Mouse (Mus musculus): ENCODE data around the gene Rpusd3. TPM values are rescaled to one million over a fixed set of nuclear protein-coding genes. Genes with fewer than 3 reads are reported as not detected.

The Rpusd3 gene
- polyA plus RNA-seq, 1 experiment: 27.6 TPM

DNA sequence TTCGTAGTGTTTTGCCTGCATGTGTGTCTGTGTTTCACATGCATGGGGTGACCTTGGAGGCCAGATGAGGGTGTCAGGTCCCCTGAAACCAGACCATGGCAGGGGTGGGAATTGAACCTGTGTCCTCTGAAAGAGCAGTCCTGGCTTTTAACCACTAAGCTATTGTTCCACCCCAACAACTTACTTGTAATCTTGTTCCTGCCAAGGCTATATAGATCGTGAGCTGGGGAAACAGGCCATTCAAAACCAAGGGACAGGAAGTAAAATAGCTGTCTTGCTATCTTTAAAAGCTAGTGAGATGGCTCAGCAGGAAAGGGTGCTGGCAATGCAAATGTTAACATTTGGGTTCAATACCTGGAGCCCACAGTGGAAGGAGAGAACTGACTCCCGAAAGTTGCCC, 10.8 kb upstream of the Rpusd3 start:
- DNase-seq (ENCODE audit: low read depth): no peak

DNA sequence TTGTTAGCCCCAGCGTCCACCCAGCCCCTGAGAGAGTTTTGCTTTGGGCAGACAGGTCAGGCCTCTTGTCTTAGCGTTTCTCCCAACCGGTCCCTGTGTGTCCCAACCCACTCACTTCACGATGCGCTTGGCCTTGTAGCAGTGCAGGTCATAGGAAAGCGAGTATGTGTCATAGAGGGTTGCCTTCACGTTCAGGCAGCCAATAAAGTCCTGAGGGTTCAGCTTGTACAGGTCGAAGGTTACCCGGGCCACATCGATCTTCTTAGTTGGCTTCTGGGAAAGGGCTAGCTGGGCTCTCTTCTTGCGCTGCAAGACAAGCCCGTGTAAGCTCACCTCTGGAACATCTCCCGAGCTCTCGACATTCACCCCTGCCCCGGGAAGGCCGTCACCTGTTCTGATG, 8.9 kb upstream of the Rpusd3 start:
- no peak for TF ChIP-seq CTCF (IDR thresholded peaks at IDR 0.05; ENCODE audit: borderline replicate concordance, extremely low read depth, insufficient read depth, insufficient read length)
- no peak for TF ChIP-seq POLR2A (IDR thresholded peaks at IDR 0.05; ENCODE audit: borderline replicate concordance, extremely low read depth, insufficient read depth, insufficient read length, poor library complexity, severe bottlenecking)
- DNase-seq (ENCODE audit: low read depth): no peak

More for the DNA sequence above, 10.8 kb upstream of the Rpusd3 start:
- TF ChIP-seq CTCF (IDR thresholded peaks at IDR 0.05; ENCODE audit: borderline replicate concordance, extremely low read depth, insufficient read depth, insufficient read length) (no peak), POLR2A (IDR thresholded peaks at IDR 0.05; ENCODE audit: borderline replicate concordance, extremely low read depth, insufficient read depth, insufficient read length, poor library complexity, severe bottlenecking) (no peak)

DNA sequence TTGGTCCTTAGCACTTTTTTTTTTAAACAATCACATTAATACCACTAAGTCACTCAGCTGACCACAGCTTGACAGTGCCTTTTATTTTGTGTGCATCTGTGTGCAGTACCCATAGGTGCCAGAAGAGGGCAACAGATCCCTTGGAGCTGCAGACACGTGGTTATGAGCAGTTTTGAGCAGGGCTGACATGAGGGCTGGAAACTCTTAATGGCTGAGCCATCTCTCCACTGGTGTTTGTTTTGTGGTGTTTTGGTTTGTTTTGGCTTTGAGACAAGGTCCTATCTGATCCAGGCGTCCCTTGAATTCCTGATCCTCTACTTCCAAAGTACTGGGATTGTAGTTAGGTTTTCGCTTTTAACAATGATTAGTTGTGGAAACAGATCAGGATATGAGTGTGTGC, 8.3 kb upstream of the Rpusd3 start:
- no peak for TF ChIP-seq POLR2A (IDR thresholded peaks at IDR 0.05; ENCODE audit: borderline replicate concordance, extremely low read depth, insufficient read depth, insufficient read length, poor library complexity, severe bottlenecking)
- peak; percentile 67; the same call in 1 of the 2 replicates for TF ChIP-seq CTCF (IDR thresholded peaks at IDR 0.05; ENCODE audit: borderline replicate concordance, extremely low read depth, insufficient read depth, insufficient read length)
- DNase-seq (ENCODE audit: low read depth): peak; percentile 22

DNA sequence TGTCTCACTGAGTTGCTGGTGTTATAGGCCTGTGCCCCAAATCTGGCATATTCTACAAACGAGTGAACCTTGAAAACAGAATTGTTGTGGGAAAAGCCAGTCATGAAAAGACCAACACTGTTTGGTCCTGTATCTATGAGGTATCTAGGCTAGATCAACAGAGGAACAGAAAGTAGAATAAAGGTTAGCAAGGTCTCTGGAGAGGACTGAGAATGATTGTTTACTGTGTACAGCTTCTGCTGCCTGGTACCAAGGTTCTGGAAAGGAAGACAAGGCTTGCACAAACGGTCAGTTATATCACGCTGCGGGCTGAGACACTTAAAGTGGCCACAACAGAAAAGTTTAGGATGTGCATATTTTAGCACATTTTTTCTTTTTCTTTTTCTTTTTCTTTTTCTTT, 7.6 kb upstream of the Rpusd3 start:
- no peak for DNase-seq (ENCODE audit: low read depth)
- no peak for TF ChIP-seq POLR2A (IDR thresholded peaks at IDR 0.05; ENCODE audit: borderline replicate concordance, extremely low read depth, insufficient read depth, insufficient read length, poor library complexity, severe bottlenecking)
- no peak for TF ChIP-seq CTCF (IDR thresholded peaks at IDR 0.05; ENCODE audit: borderline replicate concordance, extremely low read depth, insufficient read depth, insufficient read length)

DNA sequence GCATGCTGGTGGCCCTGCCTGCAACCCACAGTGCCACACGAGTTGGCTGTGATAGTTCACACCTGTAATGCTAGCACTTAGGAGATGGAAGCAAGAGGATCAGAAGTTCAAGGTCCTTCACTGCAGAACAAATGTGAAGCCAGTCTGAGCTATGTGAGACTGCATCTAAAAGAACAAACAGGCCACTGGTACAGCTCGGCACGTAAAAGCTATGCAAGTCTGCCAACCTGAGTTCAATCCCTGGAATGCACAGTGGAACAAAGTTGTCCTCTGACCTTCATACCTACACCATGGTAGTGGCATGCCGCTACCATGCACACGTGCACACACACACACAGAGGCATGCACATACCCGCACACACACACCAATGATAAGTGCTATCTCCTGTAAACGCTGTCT, 5.0 kb upstream of the Rpusd3 start:
- DNase-seq (ENCODE audit: low read depth): no peak
- no peak for TF ChIP-seq POLR2A (IDR thresholded peaks at IDR 0.05; ENCODE audit: borderline replicate concordance, extremely low read depth, insufficient read depth, insufficient read length, poor library complexity, severe bottlenecking)
- TF ChIP-seq CTCF (IDR thresholded peaks at IDR 0.05; ENCODE audit: borderline replicate concordance, extremely low read depth, insufficient read depth, insufficient read length): no peak

DNA sequence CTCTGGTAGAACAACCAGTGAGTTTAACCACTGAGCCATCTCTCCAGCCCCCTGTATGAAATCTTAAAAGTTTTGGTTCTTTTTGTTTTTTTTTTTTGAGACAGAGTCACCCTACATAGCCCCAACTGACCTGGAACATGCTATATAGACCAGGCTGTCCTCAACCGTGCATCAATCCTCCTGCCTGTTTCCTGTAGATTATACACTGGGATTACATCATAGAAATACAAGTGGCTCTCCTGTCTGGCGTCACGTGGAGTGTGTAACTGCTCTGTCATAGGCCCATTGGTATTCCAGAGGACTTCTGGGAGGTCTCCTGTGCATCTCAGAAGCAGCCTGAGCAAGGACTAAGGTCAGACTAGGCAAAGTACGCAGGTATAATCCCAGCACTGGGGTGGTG, 3.9 kb upstream of the Rpusd3 start:
- no peak for TF ChIP-seq CTCF (IDR thresholded peaks at IDR 0.05; ENCODE audit: borderline replicate concordance, extremely low read depth, insufficient read depth, insufficient read length)
- TF ChIP-seq POLR2A (IDR thresholded peaks at IDR 0.05; ENCODE audit: borderline replicate concordance, extremely low read depth, insufficient read depth, insufficient read length, poor library complexity, severe bottlenecking): no peak
- no peak for DNase-seq (ENCODE audit: low read depth)

DNA sequence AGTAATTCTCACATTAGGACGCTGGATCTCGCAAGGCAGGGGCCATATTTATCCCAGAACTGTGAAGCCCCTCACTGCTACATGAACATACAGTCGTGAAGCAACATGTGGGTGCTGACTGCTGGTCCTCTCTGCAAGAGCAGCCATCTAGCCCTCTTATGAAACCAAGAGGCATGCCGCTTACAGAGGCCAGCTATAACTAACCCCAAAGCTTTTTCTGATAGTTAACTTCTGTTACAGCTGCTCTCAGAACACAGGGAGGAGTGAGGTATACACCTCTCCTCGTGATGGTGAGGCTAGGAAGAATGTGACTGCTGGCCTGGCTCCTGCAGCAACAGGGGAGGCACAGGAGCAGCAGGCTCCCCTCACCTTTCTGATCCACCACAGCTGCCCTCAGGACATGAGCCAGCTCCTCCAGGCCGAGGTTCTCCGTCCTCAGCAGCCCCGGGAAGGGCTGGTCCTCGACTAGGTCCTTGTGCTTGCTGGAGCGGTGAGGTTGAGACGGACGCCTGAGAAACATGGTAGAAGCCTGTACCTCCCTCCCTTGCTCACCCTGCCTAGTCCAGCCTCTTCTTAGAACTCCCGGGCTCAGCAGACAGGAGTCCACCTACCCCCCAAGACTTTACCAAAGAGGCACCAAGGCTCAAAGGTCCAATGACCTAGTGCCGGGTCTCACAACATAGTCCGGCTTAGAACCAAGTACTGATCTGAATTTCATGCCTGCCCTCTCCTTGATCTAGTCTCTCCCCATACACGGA, 520 bp downstream of the Rpusd3 start:
- no peak for DNase-seq (ENCODE audit: low read depth)
- TF ChIP-seq CTCF (IDR thresholded peaks at IDR 0.05; ENCODE audit: borderline replicate concordance, extremely low read depth, insufficient read depth, insufficient read length): no peak
- no peak for TF ChIP-seq POLR2A (IDR thresholded peaks at IDR 0.05; ENCODE audit: borderline replicate concordance, extremely low read depth, insufficient read depth, insufficient read length, poor library complexity, severe bottlenecking)

DNA sequence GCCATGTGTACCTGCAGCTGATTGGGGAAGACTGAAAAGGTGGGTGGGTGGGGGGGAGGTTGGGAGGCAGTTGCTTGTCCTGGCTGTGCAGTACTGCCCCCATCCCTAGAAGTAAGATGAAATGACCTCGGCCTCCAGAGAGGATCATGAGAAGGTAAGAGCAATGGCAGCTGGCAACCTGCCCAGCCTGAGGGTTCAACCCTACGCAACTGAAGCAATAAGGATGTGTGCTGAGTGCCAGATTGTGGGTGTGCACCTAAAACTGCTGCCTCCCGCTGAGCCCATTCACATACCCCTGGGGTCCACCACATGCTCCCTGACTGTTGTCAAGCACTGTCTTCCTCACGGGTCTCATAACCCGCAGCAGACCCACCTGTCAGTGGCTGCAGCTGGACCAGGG, 2.7 kb downstream of the Rpusd3 start:
- no peak for TF ChIP-seq CTCF (IDR thresholded peaks at IDR 0.05; ENCODE audit: borderline replicate concordance, extremely low read depth, insufficient read depth, insufficient read length)
- no peak for TF ChIP-seq POLR2A (IDR thresholded peaks at IDR 0.05; ENCODE audit: borderline replicate concordance, extremely low read depth, insufficient read depth, insufficient read length, poor library complexity, severe bottlenecking)

DNA sequence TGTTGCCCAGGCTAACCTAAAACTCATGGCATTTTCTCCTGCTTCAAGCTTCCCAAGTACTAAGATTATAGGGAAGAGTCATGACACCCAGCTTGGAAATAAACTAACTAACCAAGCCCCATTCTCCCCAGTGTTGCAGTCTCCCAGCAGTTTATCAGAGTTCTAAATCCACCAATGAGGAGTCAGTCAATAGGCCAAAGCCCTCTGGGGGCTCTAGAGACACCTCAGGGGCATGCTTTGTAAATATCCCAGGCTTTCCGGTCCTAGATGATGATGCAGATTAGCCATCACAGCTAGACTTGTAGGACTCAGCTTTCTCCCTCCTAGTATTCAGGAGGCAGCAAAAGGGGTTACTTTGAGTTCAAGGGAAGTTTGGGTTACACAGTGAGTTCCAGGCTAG, 9.1 kb downstream of the Rpusd3 start:
- no peak for DNase-seq (ENCODE audit: low read depth)
- no peak for TF ChIP-seq CTCF (IDR thresholded peaks at IDR 0.05; ENCODE audit: borderline replicate concordance, extremely low read depth, insufficient read depth, insufficient read length)
- TF ChIP-seq POLR2A (IDR thresholded peaks at IDR 0.05; ENCODE audit: borderline replicate concordance, extremely low read depth, insufficient read depth, insufficient read length, poor library complexity, severe bottlenecking): no peak

More for the DNA sequence above, 2.7 kb downstream of the Rpusd3 start:
- no peak for DNase-seq (ENCODE audit: low read depth)

DNA sequence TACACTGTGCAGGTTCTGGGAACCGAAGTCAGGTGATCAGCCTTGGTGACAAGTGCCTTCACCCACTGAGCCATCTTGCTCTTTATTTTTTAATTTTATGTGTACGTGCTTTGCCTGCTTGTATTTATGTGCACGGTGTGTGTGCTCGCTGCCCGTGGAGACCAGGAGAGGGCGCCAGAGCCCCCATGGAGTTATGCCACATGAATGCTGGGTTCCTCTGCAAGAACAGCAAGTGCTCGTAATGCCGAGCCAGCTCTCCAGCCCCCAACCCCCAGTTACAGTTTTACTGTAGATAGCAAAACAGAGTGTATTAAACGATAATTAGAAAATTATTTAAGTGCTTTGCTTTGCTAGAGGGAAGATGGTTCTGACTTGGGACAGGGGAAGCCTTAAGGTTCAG, 12.5 kb downstream of the Rpusd3 start:
- no peak for DNase-seq (ENCODE audit: low read depth)
- peak; percentile 33; the same call in 1 of the 2 replicates for TF ChIP-seq CTCF (IDR thresholded peaks at IDR 0.05; ENCODE audit: borderline replicate concordance, extremely low read depth, insufficient read depth, insufficient read length)
- no peak for TF ChIP-seq POLR2A (IDR thresholded peaks at IDR 0.05; ENCODE audit: borderline replicate concordance, extremely low read depth, insufficient read depth, insufficient read length, poor library complexity, severe bottlenecking)

DNA sequence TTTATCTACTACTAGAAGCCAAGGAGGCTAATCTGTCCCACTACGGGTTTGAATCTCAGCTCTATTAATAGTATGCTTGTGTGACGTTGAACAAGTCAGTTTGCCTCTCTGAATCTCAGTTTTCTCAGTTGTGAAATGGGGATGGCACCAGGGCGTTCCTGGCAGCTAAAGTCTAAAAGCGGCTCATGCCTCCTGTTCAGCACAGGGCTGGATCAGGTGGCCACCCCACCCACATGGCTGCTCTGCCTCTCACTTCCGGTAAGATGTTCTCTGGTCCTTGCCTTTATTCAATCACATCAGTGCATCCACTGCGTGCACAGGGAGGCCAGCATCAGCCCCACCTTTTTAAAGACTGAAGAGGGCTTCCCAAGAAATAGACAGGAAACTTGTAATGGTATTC, 13.7 kb downstream of the Rpusd3 start:
- TF ChIP-seq CTCF (IDR thresholded peaks at IDR 0.05; ENCODE audit: borderline replicate concordance, extremely low read depth, insufficient read depth, insufficient read length) (no peak), POLR2A (IDR thresholded peaks at IDR 0.05; ENCODE audit: borderline replicate concordance, extremely low read depth, insufficient read depth, insufficient read length, poor library complexity, severe bottlenecking) (no peak)
- no peak for DNase-seq (ENCODE audit: low read depth)
